Mouse (Mus musculus) Patski (cell line): ENCODE measurements at regions not wholly inside any gene's neighbourhood (a gene's known extent, or its start where the extent isn't known, plus 50 kb on each side); places are given as distances from the start of the nearest gene placed in this dataset.

Source experiments
- ATAC-seq: fragments of 100-300 bp; one replicate; pipeline ENCODE4 v1.8.0; 2021
- CTCF ChIA-PET: fragments of 350-600 bp; sonication (Branson Sonifier 250); formaldehyde crosslinking; loops from one replicate; lab custom pipeline; 2022; ENCODE audit warnings: inconsistent platforms; lab: Charles Lee
- POLR2A ChIA-PET: fragments of 350-600 bp; sonication (Branson Sonifier 250); formaldehyde crosslinking; loops from one replicate; lab custom pipeline; 2022; ENCODE audit warnings: antibody characterized with exemption, inconsistent platforms; lab: Charles Lee
- DNase-seq: peaks from one replicate; pipeline ENCODE4 v3.0.0-alpha.2; 2011; ENCODE audit warnings: low read depth, low spot score
- H3K27me3 ChIP-seq: fragments of 371-371 bp; one replicate; pipeline ENCODE4 v1.5.1; 2021
- CTCF ChIP-seq: fragments of 100-300 bp; IDR thresholded peaks from one replicate; pipeline ENCODE4 v1.5.1; 2021
- in situ Hi-C: fragments of 300-500 bp; cut with MboI; formaldehyde crosslinking; loops from 3 replicates; pipeline ENCODE4 v1.11.1; 2018; ENCODE audit warnings: low pct_unique_long_range_greater_than_20kb, mixed read lengths

GRCm38 (mm10) chr4:106190248-106190647 lies 125.8 kb upstream of the Usp24 start:
- no peak for TF ChIP-seq CTCF
- ATAC-seq (no peak), DNase-seq (no peak)
- in situ Hi-C loops: no loop called here
- POLR2A ChIA-PET: no interaction called here
- CTCF ChIA-PET: interaction anchor here (0.8 to 1.4 kb wide), 2 partner anchors 14 to 28 kb away, joined by 3 read pairs; no protein-coding TSS in a partner anchor
- H3K27me3 ChIP-seq: no peaks in the 10 kb centered on the region

GRCm38 (mm10) chr4:106191331-106191730 lies 124.7 kb upstream of the Usp24 start:
- H3K27me3 ChIP-seq: no peaks in the 10 kb centered on the region
- POLR2A ChIA-PET: no interaction called here
- CTCF ChIA-PET: no interaction called here
- DNase-seq (no peak), ATAC-seq (no peak)
- in situ Hi-C loops: no loop called here
- no peak for TF ChIP-seq CTCF

GRCm38 (mm10) chr4:106191843-106192242 lies 124.2 kb upstream of the Usp24 start:
- in situ Hi-C loops: no loop called here
- POLR2A ChIA-PET: no interaction called here
- ATAC-seq (no peak), DNase-seq (no peak)
- TF ChIP-seq CTCF: no peak
- H3K27me3 ChIP-seq: no peaks in the 10 kb centered on the region
- CTCF ChIA-PET: no interaction called here

GRCm38 (mm10) chr4:106193204-106193945 lies 122.6 kb upstream of the Usp24 start:
- DNase-seq (no peak), ATAC-seq (no peak)
- in situ Hi-C loops: no loop called here
- ChIA-PET CTCF (no interaction called here), POLR2A (interaction anchor here (0.7 kb wide), 1 partner anchor 16 kb away, joined by 3 read pairs; no protein-coding TSS in a partner anchor)
- no peak for TF ChIP-seq CTCF
- H3K27me3 ChIP-seq: no peaks in the 10 kb centered on the region

GRCm38 (mm10) chr4:106195497-106196166 lies 120.4 kb upstream of the Usp24 start:
- no peaks in the 10 kb centered on the region for H3K27me3 ChIP-seq
- DNase-seq (no peak), ATAC-seq (no peak)
- ChIA-PET POLR2A (no interaction called here), CTCF (interaction anchor here (1.9 to 2.5 kb wide), 2 partner anchors 8 to 14 kb away, joined by 6 to 8 read pairs; no protein-coding TSS in a partner anchor)
- in situ Hi-C loops: no loop called here
- TF ChIP-seq CTCF: no peak

GRCm38 (mm10) chr4:106199833-106200232 lies 116.2 kb upstream of the Usp24 start:
- DNase-seq (no peak), ATAC-seq (no peak)
- no peaks in the 10 kb centered on the region for H3K27me3 ChIP-seq
- CTCF ChIA-PET: no interaction called here
- in situ Hi-C loops: no loop called here
- POLR2A ChIA-PET: no interaction called here
- TF ChIP-seq CTCF: no peak

- no peak for ATAC-seq
- TF ChIP-seq CTCF: no peak
- ChIA-PET CTCF (no interaction called here), POLR2A (no interaction called here)
- H3K27me3 ChIP-seq: no peaks in the 10 kb centered on the region
- in situ Hi-C loops: no loop called here
- DNase-seq: no peak
Observed at GRCm38 (mm10) chr4:106200241-106200640, 115.8 kb upstream of the Usp24 start.

- ATAC-seq (no peak), DNase-seq (no peak)
- no peak for TF ChIP-seq CTCF
- CTCF ChIA-PET: no interaction called here
- in situ Hi-C loops: no loop called here
- POLR2A ChIA-PET: no interaction called here
- no peaks in the 10 kb centered on the region for H3K27me3 ChIP-seq
Observed at GRCm38 (mm10) chr4:106202554-106202953, 113.5 kb upstream of the Usp24 start.

- TF ChIP-seq CTCF: no peak
- in situ Hi-C loops: no loop called here
Observed at GRCm38 (mm10) chr4:106205200-106205599, 110.8 kb upstream of the Usp24 start.

GRCm38 (mm10) chr4:106206023-106206422 lies 110.0 kb upstream of the Usp24 start:
- DNase-seq (no peak), ATAC-seq (no peak)
- POLR2A ChIA-PET: no interaction called here
- in situ Hi-C loops: no loop called here
- no peaks in the 10 kb centered on the region for H3K27me3 ChIP-seq
- no peak for TF ChIP-seq CTCF
- CTCF ChIA-PET: interaction anchor here (1.1 to 1.8 kb wide), 2 partner anchors 104 to 1054 kb away, joined by 3 to 4 read pairs; no protein-coding TSS in a partner anchor

More at GRCm38 (mm10) chr4:106205200-106205599, 110.8 kb upstream of the Usp24 start:
- CTCF ChIA-PET: interaction anchor here (1.8 kb wide), 1 partner anchor 103 kb away, joined by 4 read pairs; no protein-coding TSS in a partner anchor
- no peak for DNase-seq
- no peaks in the 10 kb centered on the region for H3K27me3 ChIP-seq
- POLR2A ChIA-PET: no interaction called here
- no peak for ATAC-seq

- ATAC-seq (no peak), DNase-seq (no peak)
- no peaks in the 10 kb centered on the region for H3K27me3 ChIP-seq
- POLR2A ChIA-PET: interaction anchor here (0.6 kb wide), 1 partner anchor 17 kb away, joined by 3 read pairs; no protein-coding TSS in a partner anchor
- TF ChIP-seq CTCF: no peak
- CTCF ChIA-PET: interaction anchor here (1.4 to 2.5 kb wide), 3 partner anchors 8 to 15 kb away, joined by 3 to 6 read pairs (median 6); no protein-coding TSS in a partner anchor
- in situ Hi-C loops: no loop called here
Observed at GRCm38 (mm10) chr4:106209465-106209864, 106.5 kb upstream of the Usp24 start.
